Mouse (Mus musculus) megakaryocyte, embryonic 14.5 days (primary cell): Measurements from ENCODE around the gene Fst.

ENCODE experiments used
- FLI1 ChIP-seq: IDR thresholded peaks from 2 replicates; pipeline ENCODE4 v1.6.1; 2012; ENCODE audit warnings: low read length, inconsistent platforms, mixed read lengths
- GATA1 ChIP-seq: IDR thresholded peaks from 3 replicates; pipeline ENCODE4 v1.6.1; 2012; ENCODE audit warnings: mixed read lengths, low read length, inconsistent platforms, borderline replicate concordance

GRCm38 (mm10) chr13:114405100-114405715 lies 53.5 kb downstream of the Fst start:
- TF ChIP-seq FLI1: no peak
- TF ChIP-seq GATA1: no peak
